Mouse (Mus musculus) embryo, embryonic 10 days (tissue): Measurements from ENCODE around the gene Gm10382.
"Not testable (repeated sequence)": the region's sequence is repeated elsewhere in the genome, so short reads cannot be mapped to it uniquely, and the experiment has no call there.

Experiments used
- DNase-seq: peaks from one replicate; pipeline ENCODE4 v3.0.0-alpha.2; 2015; ENCODE audit warnings: low spot score

The Gm10382 gene

GRCm38 (mm10) chr5:125393622-125394603, 4.8 kb downstream of the Gm10382 start:
- peak; percentile 94 for DNase-seq

DNA sequence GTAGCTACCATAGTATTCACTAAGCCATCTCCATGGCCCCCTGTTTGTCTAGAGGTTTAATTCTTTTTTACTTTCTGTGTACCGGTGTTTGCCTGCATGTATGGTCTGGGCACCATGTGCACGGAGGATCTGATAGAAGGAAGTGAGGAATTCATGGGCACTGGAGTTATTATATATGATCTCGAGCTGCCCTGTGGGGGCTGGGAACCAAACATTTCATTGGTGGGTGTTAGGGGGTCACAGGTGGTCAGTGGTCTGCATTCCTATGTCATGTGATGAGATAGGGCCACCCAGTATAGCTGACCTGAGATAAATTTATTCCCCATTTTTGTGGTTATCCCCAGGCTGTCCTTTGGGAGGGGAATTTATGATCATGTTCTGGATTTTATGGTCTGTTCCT, 5.9 kb downstream of the Gm10382 start:
- DNase-seq: no peak

DNA sequence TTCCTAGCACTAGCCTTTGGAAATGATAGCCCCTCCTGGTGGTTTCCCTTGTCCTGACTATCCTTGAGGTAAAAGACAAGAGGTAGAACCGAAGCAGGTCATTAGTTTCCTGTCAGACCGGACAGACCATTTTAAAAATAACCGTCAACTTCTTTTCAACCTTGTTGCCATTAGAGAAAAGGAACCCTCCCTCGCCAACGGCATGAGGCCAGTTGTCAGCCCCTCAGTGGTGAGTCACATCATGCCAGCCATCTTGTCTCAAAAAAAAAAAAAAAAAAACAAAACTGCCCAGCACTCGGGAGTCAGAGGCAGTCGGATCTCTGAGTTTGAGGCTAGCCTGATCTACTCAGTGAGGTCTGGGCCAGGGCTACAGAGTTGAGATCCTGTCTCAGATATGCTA, 11.8 kb downstream of the Gm10382 start:
- no peak for DNase-seq

DNA sequence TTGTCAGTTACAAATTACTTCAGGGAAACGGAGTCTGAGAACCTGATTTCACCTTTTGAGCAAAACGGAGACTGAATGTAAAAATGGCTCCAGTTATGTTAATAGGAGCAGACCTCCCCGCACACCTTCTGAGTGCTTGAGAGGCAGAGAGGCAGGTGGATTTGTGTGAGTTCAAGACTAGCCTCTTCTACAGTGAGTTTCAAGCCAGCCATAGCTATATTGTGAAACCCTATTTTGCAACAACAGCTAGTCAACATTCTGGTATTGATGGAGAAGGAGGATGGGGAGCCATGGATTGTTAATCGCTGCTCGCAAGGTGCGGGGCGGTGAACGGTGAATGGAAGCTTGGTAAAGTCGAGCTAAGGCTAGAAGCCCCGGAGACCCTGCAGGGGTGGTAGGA, 13.4 kb downstream of the Gm10382 start:
- no peak for DNase-seq

DNA sequence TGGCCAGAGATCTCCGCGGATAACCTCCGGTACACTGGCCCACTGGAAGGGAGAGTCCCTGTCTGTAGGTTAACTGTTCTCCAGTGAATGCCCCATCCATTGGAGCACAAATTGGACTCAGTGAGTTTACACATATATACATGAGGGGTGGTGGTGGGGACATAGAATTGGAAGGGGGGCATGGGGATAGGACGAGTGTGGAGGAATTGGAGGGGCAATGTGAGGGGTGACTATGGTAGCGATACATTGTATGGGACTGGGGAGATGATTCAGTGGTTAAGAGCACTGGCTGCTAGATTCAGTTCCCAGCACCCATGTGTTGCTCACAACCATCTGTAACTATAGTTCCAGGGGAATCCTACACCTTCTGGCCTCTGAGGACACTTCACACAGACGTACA, 13.9 kb downstream of the Gm10382 start:
- DNase-seq: no peak

GRCm38 (mm10) chr5:125403481-125404465, 14.7 kb downstream of the Gm10382 start:
- DNase-seq: peak; percentile 67

DNA sequence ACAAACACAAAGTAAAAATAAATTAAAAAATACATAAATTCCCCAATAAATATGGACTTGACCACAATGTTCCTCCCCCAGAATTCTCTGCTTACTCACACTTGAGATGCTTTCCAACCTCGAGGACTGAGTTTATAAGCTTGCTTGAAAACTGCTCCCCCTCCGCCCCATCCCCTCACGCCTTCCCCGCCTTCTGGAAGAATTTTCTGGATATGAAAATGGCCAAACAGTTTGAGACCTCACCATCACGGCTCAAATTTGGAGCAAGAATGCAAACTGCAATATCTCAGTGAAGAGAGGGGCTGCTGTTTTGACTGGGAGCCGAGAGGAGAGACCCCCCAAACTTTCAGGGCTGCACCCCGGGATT, 15.4 kb downstream of the Gm10382 start:
- DNase-seq: peak; percentile 17

GRCm38 (mm10) chr5:125404903-125405545, 15.9 kb downstream of the Gm10382 start:
- DNase-seq: peak; percentile 93

DNA sequence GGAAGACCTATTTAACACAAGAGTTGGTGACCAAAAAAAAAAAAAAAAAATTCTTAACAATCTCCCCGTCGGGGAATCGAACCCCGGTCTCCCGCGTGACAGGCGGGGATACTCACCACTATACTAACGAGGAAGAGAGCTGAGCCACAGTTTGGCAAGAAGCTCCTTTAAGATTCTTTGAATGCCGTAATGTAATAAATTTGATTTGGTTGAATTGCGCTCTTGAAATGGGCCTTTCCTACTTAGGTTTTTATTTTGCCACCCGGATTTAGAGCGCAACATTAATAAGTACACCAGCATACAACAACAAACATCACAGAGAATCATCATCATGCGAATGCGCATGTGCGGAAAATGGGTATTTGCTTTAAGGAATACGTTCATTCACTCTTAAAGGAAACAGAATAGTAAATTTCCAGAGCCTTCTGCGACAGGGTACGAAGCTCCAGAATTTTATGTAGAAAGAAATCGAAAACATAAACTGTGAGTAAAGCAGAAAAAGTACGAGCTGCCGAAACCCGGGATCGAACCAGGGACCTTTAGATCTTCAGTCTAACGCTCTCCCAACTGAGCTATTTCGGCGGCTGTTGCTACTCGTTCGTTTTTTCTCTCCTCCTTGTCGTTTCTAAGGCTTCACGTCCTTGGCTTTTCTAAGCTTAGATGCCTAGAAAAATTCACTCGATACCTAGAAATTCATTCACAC, 16.6 kb downstream of the Gm10382 start:
- peak; percentile 89 for DNase-seq

DNA sequence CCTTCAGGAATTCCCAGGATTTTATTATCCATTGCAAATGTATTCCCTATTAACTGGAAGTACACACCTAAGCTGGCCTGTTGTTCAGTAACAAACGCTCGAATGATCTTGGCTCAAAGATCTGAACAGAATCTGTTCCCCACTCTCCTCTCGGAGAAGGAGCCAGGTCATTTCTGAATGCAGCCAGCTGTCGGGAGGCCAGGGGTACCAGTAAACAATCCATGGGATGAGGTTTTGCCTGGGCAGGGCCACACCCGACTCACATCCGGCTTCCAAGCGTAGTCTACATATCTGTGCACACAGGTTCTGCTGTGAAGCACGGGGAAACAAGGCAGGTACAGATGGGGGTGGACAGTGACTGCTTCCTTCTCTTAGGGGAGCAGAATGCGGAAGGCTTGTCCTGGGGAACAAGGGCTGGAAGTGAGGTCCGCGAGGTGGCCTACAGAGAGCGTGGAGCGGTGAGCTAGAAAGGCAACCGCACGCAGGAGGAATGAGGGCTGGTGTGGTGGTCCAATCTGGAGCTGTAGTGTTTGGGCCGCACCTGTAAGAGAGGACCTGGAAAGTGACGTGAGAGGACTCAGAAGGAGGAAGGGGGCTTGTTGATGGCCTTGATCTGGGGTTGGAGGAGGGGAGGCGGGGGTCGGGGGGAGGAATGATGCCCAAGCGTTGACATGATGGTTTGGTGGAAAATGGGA, 17.3 kb downstream of the Gm10382 start:
- DNase-seq: peak; percentile 65

- DNase-seq: no peak
Measured at GRCm38 (mm10) chr5:125407020-125407830, 18.1 kb downstream of the Gm10382 start.

GRCm38 (mm10) chr5:125407910-125408575, 18.9 kb downstream of the Gm10382 start:
- no peak for DNase-seq

DNA sequence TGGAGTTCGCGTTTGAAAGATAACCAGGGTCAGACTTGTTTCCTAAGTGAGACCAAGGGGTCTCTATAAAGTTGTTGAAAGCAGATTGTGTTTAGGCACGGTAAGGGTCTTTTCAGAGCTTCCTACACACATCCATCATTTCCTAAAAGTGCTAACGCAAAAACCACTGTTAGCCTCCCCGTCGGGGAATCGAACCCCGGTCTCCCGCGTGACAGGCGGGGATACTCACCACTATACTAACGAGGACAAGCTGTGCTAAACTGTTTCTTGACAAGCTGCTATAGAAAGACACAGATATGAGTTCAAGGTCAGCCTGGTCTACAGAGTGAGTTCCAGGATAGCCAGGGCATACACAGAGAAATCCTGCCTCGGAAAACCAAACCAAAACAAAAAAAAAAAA, 19.7 kb downstream of the Gm10382 start:
- DNase-seq: peak; percentile 89

DNA sequence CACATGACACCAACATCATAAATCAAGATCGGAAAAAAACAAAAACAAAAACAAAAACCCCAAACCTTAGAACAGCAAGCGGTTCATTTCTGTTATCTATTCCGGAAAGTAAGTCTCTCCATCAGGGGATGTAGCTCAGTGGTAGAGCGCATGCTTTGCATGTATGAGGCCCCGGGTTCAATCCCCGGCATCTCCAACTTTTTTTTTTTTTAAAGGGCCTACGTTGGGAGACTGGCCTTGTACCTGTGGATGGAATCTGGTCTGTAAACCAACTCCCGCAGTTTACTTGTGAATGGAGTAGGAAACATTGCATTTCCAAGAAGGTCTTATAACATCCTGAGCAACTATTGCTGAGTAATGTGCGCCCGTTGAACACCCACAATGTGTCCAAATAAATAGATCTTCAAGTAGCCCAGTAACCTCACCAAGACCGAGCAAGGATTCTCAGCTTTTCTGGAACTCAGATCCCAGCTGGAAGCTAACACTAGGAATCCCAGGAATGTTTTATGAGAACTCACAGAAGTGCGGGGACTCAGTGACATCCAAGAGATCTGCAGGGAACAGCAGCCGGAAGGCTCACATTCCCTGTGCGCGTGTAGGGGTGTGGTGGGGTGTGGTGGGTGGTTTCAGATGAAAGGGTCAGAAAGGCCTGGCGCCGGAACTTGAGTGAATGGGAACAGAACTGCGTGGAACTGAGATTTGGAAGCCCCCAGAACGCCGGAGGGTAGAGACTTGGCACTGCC, 20.4 kb downstream of the Gm10382 start:
- DNase-seq: peak; percentile 59

- DNase-seq: peak; percentile 78
Measured at GRCm38 (mm10) chr5:125411972-125412530, 22.9 kb downstream of the Gm10382 start.

DNA sequence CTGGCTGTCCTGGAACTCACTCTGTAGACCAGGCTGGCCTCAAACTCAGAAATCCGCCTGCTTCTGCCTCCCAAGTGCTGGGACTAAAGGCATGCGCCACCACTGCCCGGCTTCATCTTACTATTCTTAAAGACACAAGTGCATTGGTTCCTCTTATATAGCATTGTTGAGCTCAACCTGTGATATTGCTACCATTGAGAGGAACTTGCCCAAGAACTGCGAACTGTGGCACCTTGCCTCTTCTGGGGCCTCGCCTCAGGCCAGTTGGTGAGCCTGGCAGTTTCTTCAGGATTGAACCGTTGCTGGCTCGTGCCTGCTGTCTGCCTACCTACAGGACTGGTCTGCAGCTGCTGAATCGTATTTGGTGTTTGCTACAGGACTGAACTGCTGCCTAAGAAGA, 23.4 kb downstream of the Gm10382 start:
- not testable (repeated sequence) for DNase-seq

DNA sequence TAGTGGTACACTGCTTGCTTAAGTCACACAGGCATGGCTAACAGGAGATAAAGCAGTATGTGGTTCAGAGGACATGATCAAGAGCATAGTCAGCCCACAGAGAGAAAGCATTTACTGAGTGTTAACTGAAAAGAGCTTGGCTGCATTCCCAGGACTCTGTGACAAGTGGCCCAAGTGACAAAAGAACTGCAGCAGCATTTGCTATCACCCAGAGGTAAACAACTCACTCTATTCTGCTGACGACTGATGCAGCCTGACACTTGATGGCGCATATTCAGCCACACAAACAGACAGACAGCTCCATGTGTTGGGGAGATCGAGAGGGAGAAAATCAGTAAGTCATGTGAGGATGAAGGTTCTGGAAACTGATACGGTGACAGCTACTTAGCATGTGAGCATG, 24.6 kb downstream of the Gm10382 start:
- DNase-seq: no peak

GRCm38 (mm10) chr5:125416183-125416582, 27.1 kb downstream of the Gm10382 start:
- no peak for DNase-seq
